Mouse (Mus musculus) E14TG2a.4 (cell line): ENCODE measurements around the gene Arhgef3.

ENCODE experiments used
- CTCF ChIP-seq: conservative IDR thresholded peaks from 2 replicates; pipeline ENCODE4 v1.5.1; 2014; ENCODE audit warnings: low read length
- NANOG ChIP-seq: IDR thresholded peaks from 2 replicates; pipeline ENCODE4 v1.6.1; 2014; ENCODE audit warnings: borderline replicate concordance, low read length, mixed read lengths
- POU5F1 ChIP-seq: IDR thresholded peaks from 2 replicates; pipeline ENCODE4 v1.6.1; 2014; ENCODE audit warnings: low read length, borderline replicate concordance

DNA sequence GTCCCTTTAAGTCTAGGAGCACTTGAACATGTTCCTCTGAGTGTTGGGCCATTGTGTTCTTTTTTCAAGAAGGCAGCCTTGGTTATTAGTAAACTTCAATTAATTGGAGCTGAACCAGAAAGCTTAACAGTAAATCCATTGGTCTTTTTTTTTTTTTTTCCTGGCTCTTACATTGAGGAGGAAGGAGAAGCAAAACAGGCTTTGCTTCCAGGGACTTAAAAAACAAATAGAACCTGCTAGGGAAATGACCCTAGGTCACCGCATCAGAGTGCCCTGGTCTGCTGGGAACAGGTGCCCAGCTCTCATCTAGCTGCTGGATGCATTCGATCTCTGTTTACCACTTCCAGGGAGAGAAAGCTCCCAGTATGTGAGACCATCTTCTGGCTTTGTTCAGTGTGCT lies 227.8 kb downstream of the Arhgef3 start:
- TF ChIP-seq CTCF (no peak), POU5F1 (no peak), NANOG (no peak)
